18 mouse cellular contexts compared by ENCODE assay signal in the genomic region with DNA sequence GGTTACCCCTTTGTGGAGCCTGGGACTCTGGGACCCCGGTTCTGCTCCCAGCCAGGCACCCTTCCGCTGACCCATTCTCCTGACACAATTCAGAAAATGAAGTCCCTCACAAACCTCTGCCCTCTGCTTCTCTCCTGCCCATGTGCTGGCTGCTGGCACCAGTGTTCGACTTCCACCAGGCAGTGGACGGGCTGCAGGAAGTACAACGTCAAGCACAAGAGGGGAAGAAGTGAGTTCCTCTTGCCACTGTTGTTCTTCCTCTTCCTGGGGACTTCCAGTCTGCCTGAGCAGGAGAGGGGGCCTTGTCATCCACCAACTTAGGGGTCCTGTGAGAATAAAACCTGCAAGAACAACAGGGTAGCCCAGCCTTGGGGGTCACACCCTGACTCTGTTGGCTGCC. TPM values are rescaled to one million over a fixed set of nuclear protein-coding genes. Genes with fewer than 3 reads are reported as not detected.
DNase-seq lines count a peak whose midpoint lies in the region; ATAC-seq lines count a peak whose summit lies in the region.
"Had no signal": no experiment of that assay in that cellular context is flagged by ENCODE, and none has a peak within 500 bp of the region (broad histone marks: within the 10 kb centered on the region; RNA-seq: fewer than 3 reads in every experiment).

No protein-coding gene starts in this region.

- H3K4me1 ChIP-seq in heart, embryonic 11.5 days (ENCODE audit: control insufficient read depth, insufficient read depth, low read length), result peaks cover 27% of the 10 kb centered on the region
- peaks cover 64% of the 10 kb centered on the region for H3K4me1 ChIP-seq in liver, embryonic 15.5 days (replicated peaks)

- DNase-seq in heart, adult 11 months, result peak; percentile 97
- peak; percentile 42 to 54 for DNase-seq in spleen, adult 18-20 months
- no peak for DNase-seq in spleen, postnatal 4 days (ENCODE audit: low spot score in 2 of 2)
- DNase-seq in splenic B cell, adult 2 months (ENCODE audit: low read depth, low spot score), result peak; percentile 57
- DNase-seq in layer of hippocampus, postnatal 36 days, result no peak
- DNase-seq: adrenal gland, postnatal 14 days; gastrocnemius, postnatal 10 days; kidney, postnatal 36 days; right cerebral cortex, adult 18-20 months; thymus, postnatal 25 days had no signal

- H3K9me3 ChIP-seq in heart, embryonic 11.5 days (replicated peaks; ENCODE audit: control insufficient read depth, low read length), result no peaks in the 10 kb centered on the region
- no peaks in the 10 kb centered on the region for H3K9me3 ChIP-seq in liver, embryonic 15.5 days (replicated peaks)
- H3K9me3 ChIP-seq: embryonic facial prominence, embryonic 15.5 days; limb, embryonic 12.5 days had no signal

- H3K4me3 ChIP-seq in heart, embryonic 11.5 days (ENCODE audit: low read depth, low read length), result no peak overlapping the region
- no peak overlapping the region for H3K4me3 ChIP-seq in liver, embryonic 15.5 days (replicated peaks)
- H3K4me3 ChIP-seq: embryonic facial prominence, embryonic 15.5 days; limb, embryonic 12.5 days had no signal

- no peaks in the 10 kb centered on the region for H3K27me3 ChIP-seq in heart, embryonic 11.5 days (ENCODE audit: control insufficient read depth, insufficient read depth, low read length)
- no peaks in the 10 kb centered on the region for H3K27me3 ChIP-seq in liver, embryonic 15.5 days
- H3K27me3 ChIP-seq in splenic B cell, adult 2 months (ENCODE audit: control insufficient read depth, insufficient read depth, low read length, poor library complexity, severe bottlenecking), result no peaks in the 10 kb centered on the region
- H3K27me3 ChIP-seq: embryonic facial prominence, embryonic 15.5 days; limb, embryonic 12.5 days had no signal

- no peak overlapping the region for H3K4me2 ChIP-seq in heart, embryonic 11.5 days
- H3K4me2 ChIP-seq in liver, embryonic 15.5 days, result peak overlapping the region; percentile 33; the same call in 1 of the 2 replicates
- H3K4me2 ChIP-seq: embryonic facial prominence, embryonic 15.5 days; hindbrain, embryonic 14.5 days; limb, embryonic 12.5 days had no signal

- WGBS in heart, embryonic 11.5 days (ENCODE audit: insufficient replicate concordance), result 77% methylated on average over 5 of the region's 5 CpGs
- 41% methylated on average over 5 of the region's 5 CpGs for WGBS in liver, embryonic 15.5 days (ENCODE audit: insufficient replicate concordance)

- ATAC-seq in heart, embryonic 11.5 days (replicated peaks; ENCODE audit: insufficient number of reproducible peaks, low FRiP score, low TSS enrichment), result no peak
- no peak for ATAC-seq in liver, embryonic 15.5 days (ENCODE audit: insufficient read depth)
- ATAC-seq in erythroid progenitor cell, adult 5-6 weeks (replicated peaks; ENCODE audit: low FRiP score, poor library complexity, severe bottlenecking), result no peak
- ATAC-seq: forebrain, embryonic 16.5 days; intestine, postnatal 0 days had no signal

- H3K27ac ChIP-seq in heart, embryonic 11.5 days (ENCODE audit: low read depth, low read length), result no peak overlapping the region
- peak overlapping the region; percentile 56 for H3K27ac ChIP-seq in liver, embryonic 15.5 days (replicated peaks)
- H3K27ac ChIP-seq: embryonic facial prominence, embryonic 15.5 days; hindbrain, embryonic 14.5 days; limb, embryonic 12.5 days had no signal

- H3K9ac ChIP-seq in heart, embryonic 11.5 days (ENCODE audit: low read depth, low read length), result no peak overlapping the region
- H3K9ac ChIP-seq in liver, embryonic 15.5 days, result no peak overlapping the region
- H3K9ac ChIP-seq: embryonic facial prominence, embryonic 15.5 days; hindbrain, embryonic 14.5 days; limb, embryonic 12.5 days had no signal

- H3K36me3 ChIP-seq in heart, embryonic 11.5 days (ENCODE audit: control insufficient read depth, insufficient read depth, low read length), result no peaks in the 10 kb centered on the region
- no peaks in the 10 kb centered on the region for H3K36me3 ChIP-seq in liver, embryonic 15.5 days (replicated peaks)
- no peaks in the 10 kb centered on the region for H3K36me3 ChIP-seq in splenic B cell, adult 2 months (ENCODE audit: control insufficient read depth, insufficient read depth, low read length, poor library complexity, severe bottlenecking)
- H3K36me3 ChIP-seq: embryonic facial prominence, embryonic 15.5 days; limb, embryonic 12.5 days had no signal

RNA-seq across cellular contexts. Expression of gene Siva1, which starts 11.6 kb away (rescaled TPM):
- polyA plus RNA-seq in heart, embryonic 11.5 days (2014; fragmentation: Nextera tagmentation; extraction: Ambion mirVana), result 141 and 156 TPM in 2 replicates
- 106 and 114 TPM in 2 replicates for polyA plus RNA-seq in liver, embryonic 15.5 days (2015; fragmentation: Nextera tagmentation; extraction: Ambion mirVana)
- 62.0 and 125 TPM in 2 replicates for total RNA-seq in erythroid progenitor cell, adult 5-6 weeks (2015; ENCODE audit: low replicate concordance)
- 136 and 176 TPM in 2 replicates for total RNA-seq in erythroid progenitor cell, adult 5-6 weeks (2017; ENCODE audit: low replicate concordance)
- total RNA-seq in layer of hippocampus, postnatal 36 days (2021), result 10 to 100 TPM; 20.2 to 24.0 TPM

RNA-seq across cellular contexts. Expression of gene Adssl1, which starts 13.1 kb away (rescaled TPM):
- polyA plus RNA-seq in heart, embryonic 11.5 days (2014; fragmentation: Nextera tagmentation; extraction: Ambion mirVana), result 73.3 and 75.2 TPM in 2 replicates
- 13.4 TPM in 2 replicates for polyA plus RNA-seq in liver, embryonic 15.5 days (2015; fragmentation: Nextera tagmentation; extraction: Ambion mirVana)
- total RNA-seq in erythroid progenitor cell, adult 5-6 weeks (2015; ENCODE audit: low replicate concordance), result 16.8 and 26.3 TPM in 2 replicates
- 2.0 and 14.9 TPM in 2 replicates for total RNA-seq in erythroid progenitor cell, adult 5-6 weeks (2017; ENCODE audit: low replicate concordance)
- 10 to 100 TPM; 11.9 to 12.6 TPM for total RNA-seq in layer of hippocampus, postnatal 36 days (2021)

RNA-seq across cellular contexts. Expression of gene Akt1, which starts 41.8 kb away (rescaled TPM):
- polyA plus RNA-seq in heart, embryonic 11.5 days (2014; fragmentation: Nextera tagmentation; extraction: Ambion mirVana), result 94.2 and 108 TPM in 2 replicates
- 28.4 and 36.9 TPM in 2 replicates for polyA plus RNA-seq in liver, embryonic 15.5 days (2015; fragmentation: Nextera tagmentation; extraction: Ambion mirVana)
- total RNA-seq in erythroid progenitor cell, adult 5-6 weeks (2015; ENCODE audit: low replicate concordance), result 22.6 and 24.1 TPM in 2 replicates
- 24.5 and 40.9 TPM in 2 replicates for total RNA-seq in erythroid progenitor cell, adult 5-6 weeks (2017; ENCODE audit: low replicate concordance)
- 100 to 1,000 TPM; 145 to 156 TPM for total RNA-seq in layer of hippocampus, postnatal 36 days (2021)

RNA-seq across cellular contexts. Expression of gene Inf2, which starts 44.3 kb away (rescaled TPM):
- polyA plus RNA-seq in heart, embryonic 11.5 days (2014; fragmentation: Nextera tagmentation; extraction: Ambion mirVana), result 3.2 and 3.8 TPM in 2 replicates
- 2.7 TPM in 2 replicates for polyA plus RNA-seq in liver, embryonic 15.5 days (2015; fragmentation: Nextera tagmentation; extraction: Ambion mirVana)
- total RNA-seq in erythroid progenitor cell, adult 5-6 weeks (2015; ENCODE audit: low replicate concordance), result 2.1 and 2.2 TPM in 2 replicates
- total RNA-seq in erythroid progenitor cell, adult 5-6 weeks (2017; ENCODE audit: low replicate concordance), result 1.0 and 1.5 TPM in 2 replicates
- total RNA-seq in layer of hippocampus, postnatal 36 days (2021), result 100 to 1,000 TPM; 127 to 142 TPM

RNA-seq across cellular contexts. Expression of gene Zbtb42, which starts 45.7 kb away (rescaled TPM):
- 2.8 and 4.2 TPM in 2 replicates for polyA plus RNA-seq in heart, embryonic 11.5 days (2014; fragmentation: Nextera tagmentation; extraction: Ambion mirVana)
- 1.0 and 1.2 TPM in 2 replicates for polyA plus RNA-seq in liver, embryonic 15.5 days (2015; fragmentation: Nextera tagmentation; extraction: Ambion mirVana)
- total RNA-seq in erythroid progenitor cell, adult 5-6 weeks (2015; ENCODE audit: low replicate concordance), result 10.1 TPM in 1 of 2 replicates, not detected in the other
- 0.39 TPM in 1 of 2 replicates, not detected in the other for total RNA-seq in erythroid progenitor cell, adult 5-6 weeks (2017; ENCODE audit: low replicate concordance)
- total RNA-seq in layer of hippocampus, postnatal 36 days (2021), result under 1 TPM; 0.37 to 0.38 TPM

Comparison
In these comparisons a context has a peak if more than half of its experiments do, and no peak if none do; other contexts are left out.
1. DNase-seq: peak in heart, adult 11 months (single experiment), spleen, adult 18-20 months (2 of 2) and splenic B cell, adult 2 months (single experiment); none in spleen, postnatal 4 days (0 of 2) and layer of hippocampus, postnatal 36 days (0 of 2).